14 mouse cellular contexts compared by ENCODE assay signal in genomic region chr12:28622167-28622532, GRCm38 (mm10). TPM values are rescaled to one million over a fixed set of nuclear protein-coding genes. Genes with fewer than 3 reads are reported as not detected.
DNase-seq lines count a peak whose midpoint lies in the region; ATAC-seq and TF ChIP-seq lines count a peak whose summit lies in the region.
"Had no signal": no experiment of that assay in that cellular context is flagged by ENCODE, and none has a peak within 500 bp of the region (broad histone marks: within the 10 kb centered on the region; RNA-seq: fewer than 3 reads in every experiment).

No protein-coding gene starts in this region.

- no peak for TF ChIP-seq EP300 in liver, postnatal 0 days (IDR thresholded peaks at IDR 0.05; ENCODE audit: low read depth)

- no peak for ATAC-seq in heart, embryonic 12.5 days (ENCODE audit: insufficient number of reproducible peaks, low FRiP score)
- ATAC-seq in lung, embryonic 15.5 days (ENCODE audit: borderline replicate concordance, extremely low read depth, low FRiP score, low TSS enrichment), result peak; percentile 37; the same call in 1 of the 2 replicates
- no peak for ATAC-seq in heart, embryonic 14.5 days (ENCODE audit: insufficient number of reproducible peaks, insufficient read depth, low FRiP score, low read depth)
- 0 out of 2 replicates have a peak, but pooled peaks have one; percentile 32 for ATAC-seq in liver, postnatal 0 days
- no peak for ATAC-seq in erythroid progenitor cell, adult 5-6 weeks (replicated peaks; ENCODE audit: low FRiP score, poor library complexity, severe bottlenecking)
- ATAC-seq: forebrain, embryonic 15.5 days had no signal

- no peak for DNase-seq in heart, adult 8-10 months (ENCODE audit: low spot score)
- no peak for DNase-seq in lung, postnatal 25 days (ENCODE audit: low spot score)
- DNase-seq in liver, postnatal 0 days, result no peak
- DNase-seq in spleen, postnatal 14 days (ENCODE audit: low spot score in 2 of 2), result no peak
- DNase-seq: kidney, adult 2 months had no signal

- H3K4me2 ChIP-seq in heart, embryonic 12.5 days, result peak overlapping the region; percentile 56
- peak overlapping the region; percentile 31 for H3K4me2 ChIP-seq in lung, embryonic 15.5 days
- peak overlapping the region; percentile 59 for H3K4me2 ChIP-seq in heart, embryonic 14.5 days (ENCODE audit: low read length)
- peak overlapping the region; percentile 36; the same call in 1 of the 2 replicates for H3K4me2 ChIP-seq in liver, postnatal 0 days (ENCODE audit: low read depth, low read length)
- H3K4me2 ChIP-seq: forebrain, embryonic 15.5 days; stomach, embryonic 15.5 days had no signal

- no peaks in the 10 kb centered on the region for H3K27me3 ChIP-seq in heart, embryonic 12.5 days (replicated peaks)
- no peaks in the 10 kb centered on the region for H3K27me3 ChIP-seq in lung, embryonic 15.5 days
- no peaks in the 10 kb centered on the region for H3K27me3 ChIP-seq in heart, embryonic 14.5 days (ENCODE audit: control insufficient read depth, insufficient read depth, low read length)
- H3K27me3 ChIP-seq in liver, postnatal 0 days (ENCODE audit: insufficient read depth, low read length), result no peaks in the 10 kb centered on the region
- H3K27me3 ChIP-seq: forebrain, embryonic 15.5 days; stomach, embryonic 15.5 days had no signal

- peak overlapping the region; percentile 39 for H3K27ac ChIP-seq in heart, embryonic 12.5 days (ENCODE audit: poor library complexity, severe bottlenecking)
- H3K27ac ChIP-seq in lung, embryonic 15.5 days, result peak overlapping the region; percentile 66; the same call in 1 of the 2 replicates
- H3K27ac ChIP-seq in heart, embryonic 14.5 days (replicated peaks in 1 of 2; ENCODE audit: control insufficient read depth in 1 of 2, insufficient read depth in 1 of 2, low read depth in 2 of 2, low read length in 2 of 2), result peak overlapping the region; percentile 52 to 58
- peak overlapping the region; percentile 39 for H3K27ac ChIP-seq in liver, postnatal 0 days (ENCODE audit: low read depth)
- H3K27ac ChIP-seq: forebrain, embryonic 15.5 days; stomach, embryonic 15.5 days had no signal

- H3K4me3 ChIP-seq in heart, embryonic 12.5 days, result no peak overlapping the region
- H3K4me3 ChIP-seq in lung, embryonic 15.5 days, result no peak overlapping the region
- H3K4me3 ChIP-seq in heart, embryonic 14.5 days (ENCODE audit: control insufficient read depth in 1 of 2, insufficient read depth in 1 of 2, low read depth in 1 of 2, low read length in 2 of 2), result peak overlapping the region in 1 of 2 experiments; percentile 4; a peak in 1 of 4 replicates
- 0 out of 2 replicates have a peak overlapping the region, but pooled peaks have one; percentile 8 for H3K4me3 ChIP-seq in liver, postnatal 0 days (ENCODE audit: low read depth, low read length)
- H3K4me3 ChIP-seq: forebrain, embryonic 15.5 days; stomach, embryonic 15.5 days had no signal

- H3K36me3 ChIP-seq in heart, embryonic 12.5 days, result no peaks in the 10 kb centered on the region
- no peaks in the 10 kb centered on the region for H3K36me3 ChIP-seq in lung, embryonic 15.5 days
- no peaks in the 10 kb centered on the region for H3K36me3 ChIP-seq in heart, embryonic 14.5 days (ENCODE audit: control insufficient read depth, insufficient read depth, low read length)
- no peaks in the 10 kb centered on the region for H3K36me3 ChIP-seq in liver, postnatal 0 days (replicated peaks; ENCODE audit: insufficient read depth, low read length)
- H3K36me3 ChIP-seq: forebrain, embryonic 15.5 days; stomach, embryonic 15.5 days had no signal

- no peaks in the 10 kb centered on the region for H3K9me3 ChIP-seq in heart, embryonic 12.5 days (replicated peaks)
- no peaks in the 10 kb centered on the region for H3K9me3 ChIP-seq in lung, embryonic 15.5 days
- H3K9me3 ChIP-seq in heart, embryonic 14.5 days (ENCODE audit: control insufficient read depth, low read length), result no peaks in the 10 kb centered on the region
- H3K9me3 ChIP-seq in liver, postnatal 0 days (ENCODE audit: low read length), result no peaks in the 10 kb centered on the region
- H3K9me3 ChIP-seq: forebrain, embryonic 15.5 days; stomach, embryonic 15.5 days had no signal

- no peak overlapping the region for H3K9ac ChIP-seq in heart, embryonic 12.5 days
- no peak overlapping the region for H3K9ac ChIP-seq in lung, embryonic 15.5 days
- peak overlapping the region; percentile 49 for H3K9ac ChIP-seq in heart, embryonic 14.5 days (ENCODE audit: low read length)
- H3K9ac ChIP-seq in liver, postnatal 0 days (replicated peaks), result 0 out of 2 replicates have a peak overlapping the region, but pooled peaks have one; percentile 4
- H3K9ac ChIP-seq: forebrain, embryonic 15.5 days; stomach, embryonic 15.5 days had no signal

- peaks cover 26% of the 10 kb centered on the region for H3K4me1 ChIP-seq in heart, embryonic 12.5 days (replicated peaks)
- peaks cover 28% of the 10 kb centered on the region for H3K4me1 ChIP-seq in lung, embryonic 15.5 days
- H3K4me1 ChIP-seq in heart, embryonic 14.5 days (ENCODE audit: control insufficient read depth in 2 of 2, insufficient read depth in 2 of 2, low read length in 2 of 2), result peaks cover 12 to 26% of the 10 kb centered on the region in 2 experiments
- peaks cover 18% of the 10 kb centered on the region for H3K4me1 ChIP-seq in liver, postnatal 0 days (ENCODE audit: insufficient read depth)

- WGBS in heart, embryonic 12.5 days, result 21% methylated on average over 5 of the region's 5 CpGs
- WGBS in lung, embryonic 15.5 days, result 15% methylated on average over 5 of the region's 5 CpGs
- 19% methylated on average over 5 of the region's 5 CpGs for WGBS in heart, embryonic 14.5 days
- WGBS in liver, postnatal 0 days (ENCODE audit: insufficient replicate concordance), result 41% methylated on average over 5 of the region's 5 CpGs

- TF ChIP-seq CTCF in liver, postnatal 0 days (IDR thresholded peaks at IDR 0.05; ENCODE audit: low read depth), result no peak

RNA-seq across cellular contexts. Expression of gene Colec11, which starts 1.0 kb away (rescaled TPM):
- 6.3 and 6.5 TPM in 2 replicates for polyA plus RNA-seq in heart, embryonic 12.5 days (2016; fragmentation: Nextera tagmentation; extraction: Ambion mirVana)
- 10 to 100 TPM; 11.8 to 18.1 (median 14.3) TPM for total RNA-seq in heart, adult 8-10 months (2022)
- 2.7 and 3.3 TPM in 2 replicates for polyA plus RNA-seq in lung, embryonic 15.5 days (2015; fragmentation: Nextera tagmentation; extraction: Ambion mirVana)
- polyA plus RNA-seq in heart, embryonic 14.5 days (2014; fragmentation: Nextera tagmentation; extraction: Ambion mirVana), result 14.4 and 17.4 TPM in 2 replicates
- 37.9 and 41.0 TPM in 2 replicates for polyA plus RNA-seq in liver, postnatal 0 days (2015; fragmentation: Nextera tagmentation; extraction: Ambion mirVana)
- not detected in 2 replicates for total RNA-seq in erythroid progenitor cell, adult 5-6 weeks (2015; ENCODE audit: low replicate concordance)
- total RNA-seq in erythroid progenitor cell, adult 5-6 weeks (2017; ENCODE audit: low replicate concordance), result not detected in 2 replicates
- total RNA-seq: monocyte, adult 5-6 weeks had no signal

RNA-seq across cellular contexts. Expression of gene Rps7, which starts 13.6 kb away (rescaled TPM):
- polyA plus RNA-seq in heart, embryonic 12.5 days (2016; fragmentation: Nextera tagmentation; extraction: Ambion mirVana), result 513 and 523 TPM in 2 replicates
- 100 to 1,000 TPM; 211 to 303 (median 290) TPM for total RNA-seq in heart, adult 8-10 months (2022)
- 664 and 702 TPM in 2 replicates for polyA plus RNA-seq in lung, embryonic 15.5 days (2015; fragmentation: Nextera tagmentation; extraction: Ambion mirVana)
- 553 and 621 TPM in 2 replicates for polyA plus RNA-seq in heart, embryonic 14.5 days (2014; fragmentation: Nextera tagmentation; extraction: Ambion mirVana)
- polyA plus RNA-seq in liver, postnatal 0 days (2015; fragmentation: Nextera tagmentation; extraction: Ambion mirVana), result 493 and 504 TPM in 2 replicates
- total RNA-seq in erythroid progenitor cell, adult 5-6 weeks (2015; ENCODE audit: low replicate concordance), result 586 and 840 TPM in 2 replicates
- 645 and 703 TPM in 2 replicates for total RNA-seq in erythroid progenitor cell, adult 5-6 weeks (2017; ENCODE audit: low replicate concordance)

RNA-seq across cellular contexts. Expression of gene Rnaseh1, which starts 27.3 kb away (rescaled TPM):
- polyA plus RNA-seq in heart, embryonic 12.5 days (2016; fragmentation: Nextera tagmentation; extraction: Ambion mirVana), result 17.8 and 18.1 TPM in 2 replicates
- total RNA-seq in heart, adult 8-10 months (2022), result 1 to 10 TPM; 6.7 to 9.4 (median 8.2) TPM
- 30.7 and 34.5 TPM in 2 replicates for polyA plus RNA-seq in lung, embryonic 15.5 days (2015; fragmentation: Nextera tagmentation; extraction: Ambion mirVana)
- polyA plus RNA-seq in heart, embryonic 14.5 days (2014; fragmentation: Nextera tagmentation; extraction: Ambion mirVana), result 15.2 and 16.0 TPM in 2 replicates
- polyA plus RNA-seq in liver, postnatal 0 days (2015; fragmentation: Nextera tagmentation; extraction: Ambion mirVana), result 9.6 and 10.4 TPM in 2 replicates
- total RNA-seq in erythroid progenitor cell, adult 5-6 weeks (2015; ENCODE audit: low replicate concordance), result 8.8 and 11.9 TPM in 2 replicates
- 3.6 and 10.4 TPM in 2 replicates for total RNA-seq in erythroid progenitor cell, adult 5-6 weeks (2017; ENCODE audit: low replicate concordance)

RNA-seq across cellular contexts. Expression of gene Allc, which starts 39.8 kb away (rescaled TPM):
- not detected in 2 replicates for polyA plus RNA-seq in heart, embryonic 12.5 days (2016; fragmentation: Nextera tagmentation; extraction: Ambion mirVana)
- total RNA-seq in heart, adult 8-10 months (2022), result not detected
- polyA plus RNA-seq in lung, embryonic 15.5 days (2015; fragmentation: Nextera tagmentation; extraction: Ambion mirVana), result 0.10 TPM in 1 of 2 replicates, not detected in the other
- not detected in 2 replicates for polyA plus RNA-seq in heart, embryonic 14.5 days (2014; fragmentation: Nextera tagmentation; extraction: Ambion mirVana)
- polyA plus RNA-seq in liver, postnatal 0 days (2015; fragmentation: Nextera tagmentation; extraction: Ambion mirVana), result not detected in 2 replicates
- not detected in 2 replicates for total RNA-seq in erythroid progenitor cell, adult 5-6 weeks (2015; ENCODE audit: low replicate concordance)
- total RNA-seq in erythroid progenitor cell, adult 5-6 weeks (2017; ENCODE audit: low replicate concordance), result not detected in 2 replicates
- total RNA-seq: granulocyte monocyte progenitor cell, adult 5-6 weeks; monocyte, adult 5-6 weeks had no signal
- polyA plus RNA-seq: limb, embryonic 14.5 days; stomach, embryonic 15.5 days had no signal

RNA-seq across cellular contexts. Expression of gene Adi1, which starts 52.9 kb away (rescaled TPM):
- 42.2 and 43.3 TPM in 2 replicates for polyA plus RNA-seq in heart, embryonic 12.5 days (2016; fragmentation: Nextera tagmentation; extraction: Ambion mirVana)
- total RNA-seq in heart, adult 8-10 months (2022), result 10 to 100 TPM; 58.0 to 62.6 (median 61.6) TPM
- 87.9 and 88.1 TPM in 2 replicates for polyA plus RNA-seq in lung, embryonic 15.5 days (2015; fragmentation: Nextera tagmentation; extraction: Ambion mirVana)
- polyA plus RNA-seq in heart, embryonic 14.5 days (2014; fragmentation: Nextera tagmentation; extraction: Ambion mirVana), result 44.0 and 50.6 TPM in 2 replicates
- 91.6 and 104 TPM in 2 replicates for polyA plus RNA-seq in liver, postnatal 0 days (2015; fragmentation: Nextera tagmentation; extraction: Ambion mirVana)
- 11.5 and 14.7 TPM in 2 replicates for total RNA-seq in erythroid progenitor cell, adult 5-6 weeks (2015; ENCODE audit: low replicate concordance)
- total RNA-seq in erythroid progenitor cell, adult 5-6 weeks (2017; ENCODE audit: low replicate concordance), result 3.1 and 7.7 TPM in 2 replicates

Comparison
In these comparisons a context has a peak if more than half of its experiments do, and no peak if none do; other contexts are left out.
1. H3K9ac ChIP-seq: peak in heart, embryonic 14.5 days (single experiment) and liver, postnatal 0 days (single experiment); none in heart, embryonic 12.5 days (single experiment) and lung, embryonic 15.5 days (single experiment).
2. ATAC-seq: peak in lung, embryonic 15.5 days (single experiment) and liver, postnatal 0 days (single experiment); none in heart, embryonic 12.5 days (single experiment), heart, embryonic 14.5 days (single experiment) and erythroid progenitor cell, adult 5-6 weeks (single experiment).
3. Peak in every context shown above with its lines, with median percentiles within 50 percentile points of each other: H3K27ac ChIP-seq and H3K4me2 ChIP-seq.